Mouse (Mus musculus): ENCODE results near the gene Smbd1. TPM values are rescaled to one million over a fixed set of nuclear protein-coding genes. Genes with fewer than 3 reads are reported as not detected.

The Smbd1 gene
- polyA plus RNA-seq, 1 experiment = not detected

GRCm38 (mm10) chr16:32783324-32784062 is 26.8 kb downstream of the Smbd1 start:
- TF ChIP-seq MYOD1 (IDR thresholded peaks at IDR 0.05; ENCODE audit: control insufficient read depth, insufficient read length, low read depth) (no peak), USF1 (IDR thresholded peaks at IDR 0.05; ENCODE audit: low read depth) (no peak), FOSL1 (IDR thresholded peaks at IDR 0.05; ENCODE audit: insufficient read depth, low read length, poor library complexity, severe bottlenecking) (no peak), MAX (IDR thresholded peaks at IDR 0.05) (no peak)
- H3K79me3 ChIP-seq (ENCODE audit: low read depth) = no peaks in the 10 kb centered on the region
- H3K79me2 ChIP-seq (ENCODE audit: control insufficient read depth, insufficient read depth) = no peaks in the 10 kb centered on the region
- no peak overlapping the region for H3K4me3 ChIP-seq (ENCODE audit: insufficient read depth, poor library complexity, severe bottlenecking)
- no peak overlapping the region for H3ac ChIP-seq (ENCODE audit: control insufficient read depth, insufficient read length, low read depth)
- no peaks in the 10 kb centered on the region for H3K36me3 ChIP-seq (ENCODE audit: control insufficient read depth, insufficient read depth)
- no peaks in the 10 kb centered on the region for H3K27me3 ChIP-seq (ENCODE audit: control insufficient read depth, insufficient read depth, insufficient read length)

- Histone ChIP-seq H3K36me3 (ENCODE audit: control insufficient read depth, insufficient read depth) (no peaks in the 10 kb centered on the region), H3K79me3 (ENCODE audit: low read depth) (no peaks in the 10 kb centered on the region), H3K27me3 (ENCODE audit: control insufficient read depth, insufficient read depth, insufficient read length) (no peaks in the 10 kb centered on the region), H3K4me3 (ENCODE audit: insufficient read depth, poor library complexity, severe bottlenecking) (no peak overlapping the region), H3ac (ENCODE audit: control insufficient read depth, insufficient read length, low read depth) (no peak overlapping the region), H3K79me2 (ENCODE audit: control insufficient read depth, insufficient read depth) (no peaks in the 10 kb centered on the region)
- TF ChIP-seq CTCF (IDR thresholded peaks at IDR 0.05; ENCODE audit: control insufficient read depth, insufficient read depth, insufficient read length) (no peak), MYOG (IDR thresholded peaks at IDR 0.05; ENCODE audit: control insufficient read depth, extremely low read depth, insufficient read length) (no peak), USF1 (IDR thresholded peaks at IDR 0.05; ENCODE audit: low read depth) (no peak), MAX (IDR thresholded peaks at IDR 0.05) (no peak), MYOD1 (IDR thresholded peaks at IDR 0.05; ENCODE audit: control insufficient read depth, insufficient read length, low read depth) (no peak), FOSL1 (IDR thresholded peaks at IDR 0.05; ENCODE audit: insufficient read depth, low read length, poor library complexity, severe bottlenecking) (no peak), CEBPB (IDR thresholded peaks at IDR 0.05; ENCODE audit: low read depth) (no peak)
Measured at GRCm38 (mm10) chr16:32778956-32779355, 31.3 kb downstream of the Smbd1 start.

GRCm38 (mm10) chr16:32776676-32777075 is 33.6 kb downstream of the Smbd1 start:
- Histone ChIP-seq H3K36me3 (ENCODE audit: control insufficient read depth, insufficient read depth) (no peaks in the 10 kb centered on the region), H3K27me3 (ENCODE audit: control insufficient read depth, insufficient read depth, insufficient read length) (no peaks in the 10 kb centered on the region), H3ac (ENCODE audit: control insufficient read depth, insufficient read length, low read depth) (no peak overlapping the region), H3K79me2 (ENCODE audit: control insufficient read depth, insufficient read depth) (no peaks in the 10 kb centered on the region), H3K4me3 (ENCODE audit: insufficient read depth, poor library complexity, severe bottlenecking) (no peak overlapping the region), H3K79me3 (ENCODE audit: low read depth) (no peaks in the 10 kb centered on the region)
- TF ChIP-seq CTCF (IDR thresholded peaks at IDR 0.05; ENCODE audit: control insufficient read depth, insufficient read depth, insufficient read length) (no peak), MAX (IDR thresholded peaks at IDR 0.05) (no peak), CEBPB (IDR thresholded peaks at IDR 0.05; ENCODE audit: low read depth) (peak; percentile 75), USF1 (IDR thresholded peaks at IDR 0.05; ENCODE audit: low read depth) (no peak), FOSL1 (IDR thresholded peaks at IDR 0.05; ENCODE audit: insufficient read depth, low read length, poor library complexity, severe bottlenecking) (no peak), MYOD1 (IDR thresholded peaks at IDR 0.05; ENCODE audit: control insufficient read depth, insufficient read length, low read depth) (peak; percentile 79), MYOG (IDR thresholded peaks at IDR 0.05; ENCODE audit: control insufficient read depth, extremely low read depth, insufficient read length) (no peak)

- TF ChIP-seq MYOD1 (IDR thresholded peaks at IDR 0.05; ENCODE audit: control insufficient read depth, insufficient read length, low read depth) (no peak), MYOG (IDR thresholded peaks at IDR 0.05; ENCODE audit: control insufficient read depth, extremely low read depth, insufficient read length) (no peak), MAX (IDR thresholded peaks at IDR 0.05) (no peak), USF1 (IDR thresholded peaks at IDR 0.05; ENCODE audit: low read depth) (no peak), FOSL1 (IDR thresholded peaks at IDR 0.05; ENCODE audit: insufficient read depth, low read length, poor library complexity, severe bottlenecking) (no peak), CEBPB (IDR thresholded peaks at IDR 0.05; ENCODE audit: low read depth) (no peak), CTCF (IDR thresholded peaks at IDR 0.05; ENCODE audit: control insufficient read depth, insufficient read depth, insufficient read length) (no peak)
Measured at GRCm38 (mm10) chr16:32766904-32767303, 43.4 kb downstream of the Smbd1 start.

GRCm38 (mm10) chr16:32764961-32765360 is 45.3 kb downstream of the Smbd1 start:
- no peak for TF ChIP-seq MYOD1 (IDR thresholded peaks at IDR 0.05; ENCODE audit: control insufficient read depth, insufficient read length, low read depth)
- no peaks in the 10 kb centered on the region for H3K79me2 ChIP-seq (ENCODE audit: control insufficient read depth, insufficient read depth)
- H3K4me3 ChIP-seq (ENCODE audit: insufficient read depth, poor library complexity, severe bottlenecking) = no peak overlapping the region
- no peaks in the 10 kb centered on the region for H3K36me3 ChIP-seq (ENCODE audit: control insufficient read depth, insufficient read depth)
- no peaks in the 10 kb centered on the region for H3K27me3 ChIP-seq (ENCODE audit: control insufficient read depth, insufficient read depth, insufficient read length)
- no peaks in the 10 kb centered on the region for H3K79me3 ChIP-seq (ENCODE audit: low read depth)
- no peak overlapping the region for H3ac ChIP-seq (ENCODE audit: control insufficient read depth, insufficient read length, low read depth)

More at GRCm38 (mm10) chr16:32766904-32767303, 43.4 kb downstream of the Smbd1 start:
- H3K27me3 ChIP-seq (ENCODE audit: control insufficient read depth, insufficient read depth, insufficient read length) = no peaks in the 10 kb centered on the region
- H3K79me3 ChIP-seq (ENCODE audit: low read depth) = no peaks in the 10 kb centered on the region
- no peak overlapping the region for H3K4me3 ChIP-seq (ENCODE audit: insufficient read depth, poor library complexity, severe bottlenecking)
- no peaks in the 10 kb centered on the region for H3K36me3 ChIP-seq (ENCODE audit: control insufficient read depth, insufficient read depth)
- no peaks in the 10 kb centered on the region for H3K79me2 ChIP-seq (ENCODE audit: control insufficient read depth, insufficient read depth)
- no peak overlapping the region for H3ac ChIP-seq (ENCODE audit: control insufficient read depth, insufficient read length, low read depth)

- no peaks in the 10 kb centered on the region for H3K79me2 ChIP-seq (ENCODE audit: control insufficient read depth, insufficient read depth)
- no peak overlapping the region for H3K4me3 ChIP-seq (ENCODE audit: insufficient read depth, poor library complexity, severe bottlenecking)
- H3K79me3 ChIP-seq (ENCODE audit: low read depth) = no peaks in the 10 kb centered on the region
- no peak overlapping the region for H3ac ChIP-seq (ENCODE audit: control insufficient read depth, insufficient read length, low read depth)
- H3K27me3 ChIP-seq (ENCODE audit: control insufficient read depth, insufficient read depth, insufficient read length) = no peaks in the 10 kb centered on the region
- TF ChIP-seq CTCF (IDR thresholded peaks at IDR 0.05; ENCODE audit: control insufficient read depth, insufficient read depth, insufficient read length) (no peak), MYOD1 (IDR thresholded peaks at IDR 0.05; ENCODE audit: control insufficient read depth, insufficient read length, low read depth) (no peak), USF1 (IDR thresholded peaks at IDR 0.05; ENCODE audit: low read depth) (no peak), CEBPB (IDR thresholded peaks at IDR 0.05; ENCODE audit: low read depth) (no peak), MAX (IDR thresholded peaks at IDR 0.05) (no peak), FOSL1 (IDR thresholded peaks at IDR 0.05; ENCODE audit: insufficient read depth, low read length, poor library complexity, severe bottlenecking) (no peak), MYOG (IDR thresholded peaks at IDR 0.05; ENCODE audit: control insufficient read depth, extremely low read depth, insufficient read length) (no peak)
- no peaks in the 10 kb centered on the region for H3K36me3 ChIP-seq (ENCODE audit: control insufficient read depth, insufficient read depth)
Measured at GRCm38 (mm10) chr16:32764550-32764949, 45.7 kb downstream of the Smbd1 start.

Other genes starting within 250 kb of the Smbd1 start
- 25.1 TPM for gene Tfrc, start 201.6 kb downstream of the Smbd1 start, polyA plus RNA-seq (2012; fragmentation: generic; extraction: Trizol)
- 78.4 TPM for gene Tnk2, start 166.6 kb downstream of the Smbd1 start, polyA plus RNA-seq (2012; fragmentation: generic; extraction: Trizol)
- gene Muc4, start 74.6 kb downstream of the Smbd1 start, polyA plus RNA-seq (2012; fragmentation: generic; extraction: Trizol) = 0.01 TPM
- gene Muc20, start 13.0 kb downstream of the Smbd1 start, polyA plus RNA-seq (2012; fragmentation: generic; extraction: Trizol) = not detected
- 16.8 TPM for gene Fyttd1, start 67.0 kb upstream of the Smbd1 start, polyA plus RNA-seq (2012; fragmentation: generic; extraction: Trizol)
- 22.1 TPM for gene Rubcn, start 67.3 kb upstream of the Smbd1 start, polyA plus RNA-seq (2012; fragmentation: generic; extraction: Trizol)
- gene Lrch3, start 103.6 kb upstream of the Smbd1 start, polyA plus RNA-seq (2012; fragmentation: generic; extraction: Trizol) = 6.7 TPM
- 0.92 TPM for gene Iqcg, start 245.7 kb upstream of the Smbd1 start, polyA plus RNA-seq (2012; fragmentation: generic; extraction: Trizol)
- gene Rpl35a, start 246.0 kb upstream of the Smbd1 start, polyA plus RNA-seq (2012; fragmentation: generic; extraction: Trizol) = 3,163 TPM

Data from C2C12 (cell line).